Mouse (Mus musculus) ES-E14 (cell line): ENCODE data around the gene Ccdc57. TPM values are rescaled to one million over a fixed set of nuclear protein-coding genes. Genes with fewer than 3 reads are reported as not detected.

Source experiments
- DNase-seq: peaks from one replicate; pipeline ENCODE4 v3.0.0-alpha.2; 2013; ENCODE audit warnings: low read depth, low spot score
- H3K27ac ChIP-seq: 2 replicates; pipeline ENCODE4 v1.5.1; 2012; ENCODE audit warnings: low read depth, mild to moderate bottlenecking, low read length, moderate library complexity, mixed read lengths; ENCODE audit not compliant: poor library complexity, insufficient read depth, severe bottlenecking
- H3K36me3 ChIP-seq: 2 replicates; pipeline ENCODE4 v1.6.1; 2012; ENCODE audit warnings: mild to moderate bottlenecking, low read length, moderate library complexity, mixed read lengths; ENCODE audit not compliant: control insufficient read depth, poor library complexity, insufficient read depth, severe bottlenecking
- H3K4me1 ChIP-seq, 2 experiments: fragments of 150-350 bp in 1 of 2; sonication (generic) in 1 of 2; 2 replicates each; pipeline ENCODE4 v1.6.1; 2012; ENCODE audit warnings: low read length in 2 of 2, mild to moderate bottlenecking in 1 of 2, mixed read lengths in 1 of 2; ENCODE audit not compliant: control insufficient read depth in 2 of 2, insufficient read depth in 2 of 2, poor library complexity in 1 of 2
- H3K4me3 ChIP-seq, 2 experiments: fragments of 150-350 bp in 1 of 2; sonication (generic) in 1 of 2; 2 replicates each; pipeline ENCODE4 v1.5.1; 2012; ENCODE audit warnings: low read length in 2 of 2, low read depth in 1 of 2, mild to moderate bottlenecking in 1 of 2, mixed read lengths in 1 of 2; ENCODE audit not compliant: insufficient read depth in 1 of 2, poor library complexity in 1 of 2, severe bottlenecking in 1 of 2
- H3K9ac ChIP-seq: 2 replicates; pipeline ENCODE4 v1.6.1; 2012; ENCODE audit warnings: low read depth, mild to moderate bottlenecking, low read length, mixed read lengths; ENCODE audit not compliant: poor library complexity, insufficient read depth, severe bottlenecking
- H3K9me3 ChIP-seq: fragments of 150-350 bp; sonication (generic); 2 replicates; pipeline ENCODE4 v1.6.1; 2012; ENCODE audit warnings: low read depth, mild to moderate bottlenecking, low read length; ENCODE audit not compliant: control insufficient read depth, insufficient read depth
- CHD2 ChIP-seq: IDR thresholded peaks from 2 replicates; pipeline ENCODE4 v1.6.1; 2014; ENCODE audit warnings: mild to moderate bottlenecking, low read depth, low read length, inconsistent platforms
- HCFC1 ChIP-seq: IDR thresholded peaks from 2 replicates; pipeline ENCODE4 v1.6.1; 2012; ENCODE audit warnings: low read length, inconsistent platforms, borderline replicate concordance; ENCODE audit not compliant: insufficient read depth
- MAFK ChIP-seq: IDR thresholded peaks from 2 replicates; pipeline ENCODE4 v1.6.1; 2014; ENCODE audit warnings: mild to moderate bottlenecking, low read depth, low read length, inconsistent platforms; ENCODE audit not compliant: insufficient read depth
- ZC3H11A ChIP-seq: IDR thresholded peaks from 2 replicates; pipeline ENCODE4 v1.6.1; 2012; ENCODE audit warnings: low read depth, mild to moderate bottlenecking, inconsistent platforms, low read length, borderline replicate concordance
- ZNF384 ChIP-seq: IDR thresholded peaks from 2 replicates; pipeline ENCODE4 v1.6.1; 2012; ENCODE audit warnings: low read depth, low read length, inconsistent platforms
- in situ Hi-C, 2 experiments: fragments of 600-800 bp; cut with MboI; formaldehyde crosslinking; loops; one replicate each; pipeline ENCODE4 v1.15.1; 2025; ENCODE audit warnings: low sequenced_read_pairs in 2 of 2, inconsistent platforms in 1 of 2; ENCODE audit not compliant: unreplicated experiment in 2 of 2
- total RNA-seq: library from RNA; depleted of rRNA; stranded (reverse); fragments of 300-350 nt; gene quantifications from 2 replicates; pipeline ENCODE4 v1.2.3, GENCODE M21; 2012

Gene Ccdc57
- total RNA-seq, 1 experiment, result 1.8 TPM

- Histone ChIP-seq H3K9me3 (no peaks in the 10 kb centered on the region), H3K27ac (no peak overlapping the region), H3K9ac (no peak overlapping the region), H3K4me3 (no peak overlapping the region), H3K4me1 (peaks cover 11 to 16% of the 10 kb centered on the region in 2 experiments), H3K36me3 (peaks cover 54% of the 10 kb centered on the region)
- in situ Hi-C loops, result no loop called here
- no peak for DNase-seq
- TF ChIP-seq CHD2, result no peak
- TF ChIP-seq MAFK, result no peak
- no peak for TF ChIP-seq ZC3H11A
- no peak for TF ChIP-seq ZNF384
- no peak for TF ChIP-seq HCFC1
These were observed 31.8 kb upstream of the Ccdc57 start for GRCm38 (mm10) chr11:120964195-120965157.

GRCm38 (mm10) chr11:120962909-120963308 lies 30.2 kb upstream of the Ccdc57 start:
- peaks cover 57% of the 10 kb centered on the region for H3K36me3 ChIP-seq
- no peak overlapping the region for H3K27ac ChIP-seq
- H3K4me3 ChIP-seq, result no peak overlapping the region
- DNase-seq, result no peak
- in situ Hi-C loops, result no loop called here
- no peak overlapping the region for H3K9ac ChIP-seq
- TF ChIP-seq HCFC1 (no peak), ZNF384 (no peak), MAFK (no peak), CHD2 (no peak), ZC3H11A (no peak)
- H3K9me3 ChIP-seq, result no peaks in the 10 kb centered on the region
- H3K4me1 ChIP-seq, result peaks cover 12 to 26% of the 10 kb centered on the region in 2 experiments

GRCm38 (mm10) chr11:120962050-120962771 lies 29.5 kb upstream of the Ccdc57 start:
- no peak for DNase-seq
- in situ Hi-C loops, result no loop called here
- Histone ChIP-seq H3K9me3 (no peaks in the 10 kb centered on the region), H3K4me3 (no peak overlapping the region), H3K9ac (no peak overlapping the region), H3K36me3 (peaks cover 55% of the 10 kb centered on the region), H3K27ac (no peak overlapping the region), H3K4me1 (peaks cover 12 to 28% of the 10 kb centered on the region in 2 experiments)
- TF ChIP-seq MAFK (no peak), ZNF384 (no peak), ZC3H11A (no peak), HCFC1 (no peak), CHD2 (no peak)

- Histone ChIP-seq H3K27ac (no peak overlapping the region), H3K9me3 (no peaks in the 10 kb centered on the region), H3K4me3 (no peak overlapping the region), H3K4me1 (peaks cover 12 to 28% of the 10 kb centered on the region in 2 experiments), H3K9ac (no peak overlapping the region), H3K36me3 (peaks cover 58% of the 10 kb centered on the region)
- TF ChIP-seq ZC3H11A (no peak), MAFK (no peak), CHD2 (no peak), HCFC1 (no peak), ZNF384 (no peak)
- in situ Hi-C loops, result no loop called here
- DNase-seq, result no peak
These were observed 28.9 kb upstream of the Ccdc57 start for GRCm38 (mm10) chr11:120961594-120961993.
